Mouse (Mus musculus) CH12.LX (cell line): Measurements from ENCODE around the gene Gm17509. TPM values are rescaled to one million over a fixed set of nuclear protein-coding genes. Genes with fewer than 3 reads are reported as not detected.

Experiments used
- DNase-seq: peaks from one replicate; pipeline ENCODE4 v3.0.0-alpha.2; 2013; ENCODE audit errors: extremely low read depth
- H3K27ac ChIP-seq: 2 replicates; pipeline ENCODE4 v1.5.1; 2012; ENCODE audit warnings: low read depth, mild to moderate bottlenecking, control low read depth, moderate library complexity; ENCODE audit not compliant: insufficient read depth
- H3K27me3 ChIP-seq: replicated peaks from 2 replicates; pipeline ENCODE3; 2012; ENCODE audit warnings: inconsistent platforms
- H3K36me3 ChIP-seq, 2 experiments: replicated peaks in 1 of 2; 2 replicates each; pipeline versions ENCODE3 to v1.6.1; 2012; ENCODE audit warnings: inconsistent platforms in 1 of 2, low read length in 1 of 2, mild to moderate bottlenecking in 1 of 2, mixed read lengths in 1 of 2, moderate library complexity in 1 of 2; ENCODE audit not compliant: control insufficient read depth in 1 of 2, insufficient read depth in 1 of 2
- H3K4me1 ChIP-seq, 2 experiments: 2 replicates each; pipeline ENCODE4 v1.6.1; 2012; ENCODE audit warnings: inconsistent platforms in 1 of 2, moderate library complexity in 1 of 2; ENCODE audit not compliant: insufficient read depth in 2 of 2, control insufficient read depth in 1 of 2
- H3K4me2 ChIP-seq: 2 replicates; pipeline ENCODE4 v1.6.1; 2012; ENCODE audit warnings: low read depth, mild to moderate bottlenecking, control low read depth; ENCODE audit not compliant: poor library complexity, insufficient read depth, severe bottlenecking
- H3K4me3 ChIP-seq, 3 experiments: fragments of 150-350 bp in 1 of 3; sonication (generic) in 1 of 3; replicated peaks in 1 of 3; 2 replicates each; pipeline versions ENCODE3 to v1.5.1; 2011 to 2012; ENCODE audit warnings: low read depth in 2 of 3, low read length in 2 of 3, mild to moderate bottlenecking in 2 of 3, moderate library complexity in 2 of 3, control low read depth in 1 of 3, improper control_type of control experiment in 1 of 3, inconsistent platforms in 1 of 3, mixed read lengths in 1 of 3; ENCODE audit not compliant: poor library complexity in 1 of 3
- H3K79me2 ChIP-seq: replicated peaks from 2 replicates; pipeline ENCODE4 v1.6.1; 2012; ENCODE audit warnings: mild to moderate bottlenecking, moderate library complexity; ENCODE audit not compliant: control insufficient read depth, poor library complexity, insufficient read depth, severe bottlenecking; ENCODE audit errors: extremely low read depth
- H3K9ac ChIP-seq: 2 replicates; pipeline ENCODE4 v1.6.1; 2012; ENCODE audit warnings: low read depth, mild to moderate bottlenecking, control low read depth, moderate library complexity; ENCODE audit not compliant: insufficient read depth
- H3K9me3 ChIP-seq: replicated peaks from 2 replicates; pipeline ENCODE3; 2012; ENCODE audit warnings: low read length, inconsistent platforms, mixed read lengths
- BHLHE40 ChIP-seq: IDR thresholded peaks from 2 replicates; pipeline ENCODE4 v1.6.1; 2011; ENCODE audit warnings: mild to moderate bottlenecking, low read depth, low read length, improper control_type of control experiment
- CHD1 ChIP-seq: IDR thresholded peaks from 2 replicates; pipeline ENCODE4 v1.6.1; 2012; ENCODE audit warnings: low read depth, low read length, improper control_type of control experiment, inconsistent platforms
- CTCF ChIP-seq, 2 experiments: IDR thresholded peaks in 1 of 2; conservative IDR thresholded peaks in 1 of 2; 2 replicates each; pipeline ENCODE4 v1.5.1; 2011 to 2012; ENCODE audit warnings: low read depth in 2 of 2, low read length in 2 of 2, improper control_type of control experiment in 1 of 2, inconsistent platforms in 1 of 2, mild to moderate bottlenecking in 1 of 2, moderate library complexity in 1 of 2
- E2F4 ChIP-seq: IDR thresholded peaks from 2 replicates; pipeline ENCODE4 v1.6.1; 2011; ENCODE audit warnings: low read depth, low read length, improper control_type of control experiment; ENCODE audit not compliant: insufficient replicate concordance
- IRF4 ChIP-seq: IDR thresholded peaks from 2 replicates; pipeline ENCODE4 v1.6.1; 2014; ENCODE audit warnings: low read depth, mild to moderate bottlenecking, inconsistent platforms, low read length, improper control_type of control experiment
- JUN ChIP-seq: IDR thresholded peaks from 2 replicates; pipeline ENCODE4 v1.6.1; 2011; ENCODE audit warnings: low read depth, mild to moderate bottlenecking, low read length, improper control_type of control experiment, moderate library complexity; ENCODE audit not compliant: insufficient read depth
- MAX ChIP-seq: IDR thresholded peaks from 2 replicates; pipeline ENCODE4 v1.6.1; 2011; ENCODE audit warnings: low read length, improper control_type of control experiment
- MEF2A ChIP-seq: IDR thresholded peaks from 2 replicates; pipeline ENCODE4 v1.6.1; 2014; ENCODE audit warnings: low read depth, mild to moderate bottlenecking, inconsistent platforms, low read length, improper control_type of control experiment, borderline replicate concordance
- NELFE ChIP-seq: IDR thresholded peaks from 2 replicates; pipeline ENCODE4 v1.6.1; 2011; ENCODE audit warnings: low read depth, low read length, improper control_type of control experiment
- RAD21 ChIP-seq: IDR thresholded peaks from 2 replicates; pipeline ENCODE4 v1.6.1; 2011; ENCODE audit warnings: low read depth, mild to moderate bottlenecking, low read length, improper control_type of control experiment, moderate library complexity
- SMC3 ChIP-seq: IDR thresholded peaks from 2 replicates; pipeline ENCODE4 v1.6.1; 2011; ENCODE audit warnings: low read depth, low read length, improper control_type of control experiment
- USF2 ChIP-seq: conservative IDR thresholded peaks from 2 replicates; pipeline ENCODE4 v1.6.1; 2011; ENCODE audit warnings: low read depth, low read length, improper control_type of control experiment
- ZMIZ1 ChIP-seq: IDR thresholded peaks from 2 replicates; pipeline ENCODE4 v1.6.1; 2012; ENCODE audit warnings: low read depth, mild to moderate bottlenecking, inconsistent platforms, low read length, improper control_type of control experiment
- ZNF384 ChIP-seq: IDR thresholded peaks from 2 replicates; pipeline ENCODE4 v1.6.1; 2012; ENCODE audit warnings: low read depth, low read length, improper control_type of control experiment, inconsistent platforms
- dilution Hi-C: fragments of 300-500 bp; cut with MboI; formaldehyde crosslinking; loops from 2 replicates; pipeline ENCODE4 v1.14.3; 2020; ENCODE audit warnings: low sequenced_read_pairs; ENCODE audit not compliant: extremely low pct_unique_long_range_greater_than_20kb, extremely low pct_ligation_motif_present
- in situ Hi-C: fragments of 300-500 bp; cut with MboI; formaldehyde crosslinking; loops from 3 replicates; pipeline ENCODE4 v1.14.3; 2019; ENCODE audit warnings: low sequenced_read_pairs, low pct_ligation_motif_present, low pct_unique_long_range_greater_than_20kb, mixed read lengths
- polyA plus RNA-seq: library from polyadenylated mRNA; unstranded; fragments of >175 nt; gene quantifications from 2 replicates; pipeline ENCODE4 v1.2.1, GENCODE M21; 2012; ENCODE audit warnings: low read depth; ENCODE audit not compliant: insufficient read length
- total RNA-seq, 2 experiments: library from RNA; depleted of rRNA; stranded (reverse); fragments of 300-350 nt in 1 of 2; fragments of >200 nt in 1 of 2; gene quantifications; 2 replicates each; pipeline ENCODE4 v1.2.3; 2012 to 2014

The Gm17509 gene
- total and polyA plus RNA-seq, 3 experiments, result not detected

GRCm38 (mm10) chr13:117202755-117203471 lies 18.0 kb downstream of the Gm17509 start:
- H3K27ac ChIP-seq, result no peak overlapping the region
- no peaks in the 10 kb centered on the region for H3K4me1 ChIP-seq
- H3K4me2 ChIP-seq, result no peak overlapping the region
- no peak overlapping the region for H3K9ac ChIP-seq
- in situ Hi-C loops, result no loop called here
- H3K79me2 ChIP-seq, result no peaks in the 10 kb centered on the region
- TF ChIP-seq ZNF384, result no peak
- TF ChIP-seq SMC3, result peak; percentile 47
- no peak for TF ChIP-seq USF2
- peak; percentile 40 for TF ChIP-seq RAD21
- TF ChIP-seq JUN, result no peak
- TF ChIP-seq BHLHE40, result 0 out of 2 replicates have a peak, but pooled peaks have one; percentile 26
- TF ChIP-seq MAX, result no peak
- TF ChIP-seq CTCF (conservative IDR thresholded peaks at IDR 0.05 in 1 of 2, IDR thresholded peaks at IDR 0.05 in 1 of 2; ENCODE audit: low read depth in 2 of 2, low read length in 2 of 2), result peak in 1 of 2 experiments; percentile 59; a peak in 2 of 4 replicates
- no peak for TF ChIP-seq IRF4
- TF ChIP-seq, all 38 proteins: peak for 4
- dilution Hi-C loops, result no loop called here
- no peaks in the 10 kb centered on the region for H3K27me3 ChIP-seq
- H3K9me3 ChIP-seq, result peaks cover 67% of the 10 kb centered on the region
- no peaks in the 10 kb centered on the region for H3K36me3 ChIP-seq
- H3K4me3 ChIP-seq, result no peak overlapping the region
- DNase-seq, result no peak

DNA sequence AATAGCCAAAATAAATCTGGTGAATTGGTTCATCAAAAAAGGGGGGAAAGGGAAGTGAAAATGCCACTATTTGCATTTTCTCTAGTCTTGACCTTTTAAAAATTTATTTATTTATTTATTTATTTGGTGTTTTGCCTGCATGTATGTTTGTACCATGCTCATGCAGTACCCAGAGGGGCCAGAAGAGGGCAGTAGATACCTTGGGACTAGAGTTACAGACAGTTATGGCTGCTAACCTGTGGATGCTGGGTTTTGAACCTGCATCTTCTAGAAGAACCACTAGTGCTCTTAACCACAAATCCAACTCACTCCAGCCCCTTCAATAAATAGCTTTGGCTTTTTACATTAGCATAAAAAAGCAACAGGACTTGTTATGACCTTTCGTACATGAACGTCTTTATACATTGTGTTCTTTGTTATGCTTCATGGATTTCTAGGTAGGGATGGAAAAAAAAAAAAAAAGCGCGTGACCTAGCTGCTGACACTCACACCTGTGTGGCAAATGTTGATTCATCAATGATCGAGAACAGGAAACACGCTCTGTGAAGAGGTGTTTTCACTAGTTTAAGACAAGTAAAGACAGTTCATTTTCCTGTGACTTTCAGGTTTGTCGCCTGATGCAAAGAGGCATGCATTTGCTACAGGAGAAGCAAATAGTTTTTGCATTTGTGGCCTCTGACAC lies 22.3 kb downstream of the Gm17509 start:
- H3K4me3 ChIP-seq, result no peak overlapping the region
- dilution Hi-C loops (no loop called here), in situ Hi-C loops (no loop called here)
- H3K36me3 ChIP-seq, result no peaks in the 10 kb centered on the region
- peak; percentile 6 for DNase-seq
- peak; percentile 22; the same call in 1 of the 2 replicates for TF ChIP-seq SMC3
- TF ChIP-seq CTCF (conservative IDR thresholded peaks at IDR 0.05 in 1 of 2, IDR thresholded peaks at IDR 0.05 in 1 of 2; ENCODE audit: low read depth in 2 of 2, low read length in 2 of 2), result peak in 1 of 2 experiments; percentile 53; a peak in 2 of 4 replicates
- no peak for TF ChIP-seq NELFE
- no peak for TF ChIP-seq ZMIZ1
- TF ChIP-seq BHLHE40, result peak; percentile 66
- peak; percentile 35 for TF ChIP-seq RAD21
- no peak for TF ChIP-seq CHD1
- TF ChIP-seq ZNF384, result peak; percentile 73
- no peak for TF ChIP-seq MEF2A
- no peak for TF ChIP-seq E2F4
- H3K27me3 ChIP-seq, result no peaks in the 10 kb centered on the region
- H3K79me2 ChIP-seq, result no peaks in the 10 kb centered on the region
- no peak overlapping the region for H3K4me2 ChIP-seq
- no peak overlapping the region for H3K9ac ChIP-seq
- H3K9me3 ChIP-seq, result peaks cover 62% of the 10 kb centered on the region
- no peak overlapping the region for H3K27ac ChIP-seq
- 0 out of 4 replicates have a peak, but pooled peaks cover 0 to 2% of the 10 kb centered on the region in 2 experiments for H3K4me1 ChIP-seq
